Mouse (Mus musculus) olfactory bulb, adult 2 months (tissue): Measurements from ENCODE around the gene Cacna1i. TPM values are rescaled to one million over a fixed set of nuclear protein-coding genes. Genes with fewer than 3 reads are reported as not detected.

ENCODE experiments used
- H3K27ac ChIP-seq: fragments of 200-500 bp; 2 replicates; pipeline ENCODE4 v1.5.1; 2012; ENCODE audit warnings: low read depth, low read length; ENCODE audit not compliant: insufficient read depth
- H3K4me1 ChIP-seq: fragments of 200-500 bp; 2 replicates; pipeline ENCODE4 v1.6.1; 2012; ENCODE audit warnings: low read length; ENCODE audit not compliant: control insufficient read depth, insufficient read depth
- H3K4me3 ChIP-seq: fragments of 200-500 bp; 2 replicates; pipeline ENCODE4 v1.5.1; 2012; ENCODE audit warnings: mild to moderate bottlenecking, low read depth, low read length, moderate library complexity; ENCODE audit not compliant: insufficient read depth
- CTCF ChIP-seq: fragments of 200-500 bp; IDR thresholded peaks from 2 replicates; pipeline ENCODE4 v1.5.1; 2012; ENCODE audit warnings: low read depth, mild to moderate bottlenecking, low read length, moderate library complexity; ENCODE audit not compliant: insufficient read depth
- POLR2A ChIP-seq: fragments of 200-500 bp; IDR thresholded peaks from 2 replicates; pipeline ENCODE4 v1.6.1; 2012; ENCODE audit warnings: mild to moderate bottlenecking, low read depth, low read length, moderate library complexity; ENCODE audit not compliant: insufficient read depth
- WGBS: fragments of 180-500 bp; shearing (Covaris S2); methylation state at CpG from one replicate; pipeline ENCODE4 v1.1.7; 2018; 5-methylcytosine and 5-hydroxymethylcytosine counted together
- polyA plus RNA-seq: library from polyadenylated mRNA; stranded (reverse); fragments of >200 nt; gene quantifications from 2 replicates; pipeline ENCODE4 v1.2.4, GENCODE M21; 2012; ENCODE audit warnings: low replicate concordance; ENCODE audit not compliant: missing spikeins, insufficient read depth, insufficient read length

Gene Cacna1i
- polyA plus RNA-seq, 1 experiment, result not detected

DNA sequence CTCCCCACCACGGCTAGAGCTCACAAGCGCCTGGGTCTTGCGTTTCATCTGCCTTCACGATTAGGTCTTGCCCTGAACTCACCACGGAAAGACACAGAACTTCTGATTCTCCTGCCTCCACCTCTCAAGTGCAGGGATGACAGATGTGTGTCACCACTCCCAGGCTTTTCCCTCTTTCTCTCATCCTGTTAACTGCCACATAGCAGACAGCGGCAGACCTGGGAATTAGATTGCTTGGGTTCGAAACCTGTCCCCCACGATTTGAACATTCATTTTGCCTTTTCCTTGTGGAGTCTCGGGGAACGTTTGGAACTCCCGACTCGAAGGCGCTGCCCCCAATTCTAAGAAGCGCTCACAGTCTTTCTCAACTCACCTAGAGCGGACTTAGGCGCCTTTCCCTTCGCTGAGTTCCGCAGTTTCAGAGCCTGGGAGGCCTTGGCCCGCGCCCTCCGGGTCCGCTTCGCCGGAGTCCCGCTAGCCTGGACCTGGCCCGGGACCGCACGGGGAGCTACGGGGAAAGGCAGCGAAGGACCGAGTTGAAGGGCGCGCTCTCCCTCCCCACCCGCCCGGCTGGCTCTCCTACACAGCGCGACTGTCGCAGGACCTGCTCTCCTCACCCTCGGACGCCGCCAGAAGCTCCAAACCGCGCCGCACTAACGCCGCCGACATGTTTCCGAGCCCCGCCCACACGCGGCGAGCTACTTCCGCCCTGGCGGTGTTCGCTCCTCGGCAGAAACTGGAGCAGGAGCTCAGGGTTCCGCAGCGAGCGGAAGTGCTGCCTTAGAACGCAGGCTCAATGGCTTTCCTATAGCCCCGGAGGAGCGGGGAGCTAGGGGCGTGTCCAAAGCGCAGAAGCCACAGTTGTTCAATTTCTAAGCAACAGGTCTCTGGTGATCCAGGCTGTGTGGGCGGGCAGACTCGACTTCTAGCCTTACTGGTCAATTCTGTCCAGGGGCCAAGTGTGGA lies 23.1 kb upstream of the Cacna1i start, which contains the start of gene Rps19bp1:
Rps19bp1 (minus strand) TSS at position 706 of the 966 bp plus-strand sequence.
- Histone ChIP-seq H3K4me3 (peak within 1 kb of the TSS; percentile 91), H3K4me1 (peaks cover 8% of the 10 kb centered on the region), H3K27ac (peak within 1 kb of the TSS; percentile 6; the same call in 1 of the 2 replicates)
- TF ChIP-seq POLR2A, result peak; percentile 70
- no peak for TF ChIP-seq CTCF
- WGBS, result under 1% methylated on average over 66 of the region's 66 CpGs

DNA sequence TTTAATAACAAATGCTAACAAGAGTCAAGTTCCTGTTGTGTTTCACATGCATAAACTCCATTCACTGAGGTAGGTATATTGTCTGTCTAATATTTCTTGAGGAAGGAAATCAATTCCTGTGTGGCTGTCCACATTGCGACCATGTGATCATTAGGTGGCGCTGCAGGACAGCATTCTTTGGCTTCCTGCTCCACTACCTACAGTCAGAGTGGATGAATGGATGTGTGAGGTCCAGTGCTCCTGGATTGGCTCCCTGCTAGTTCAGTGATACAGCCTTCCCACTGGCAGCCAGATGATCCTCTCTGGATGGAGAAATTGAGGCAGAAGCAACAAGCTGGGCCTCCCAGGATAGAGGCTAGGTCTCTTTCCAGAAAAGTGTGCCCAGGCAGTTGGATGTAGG lies 20.8 kb upstream of the Cacna1i start:
- TF ChIP-seq CTCF (0 out of 2 replicates have a peak, but pooled peaks have one; percentile 7), POLR2A (no peak)
- Histone ChIP-seq H3K4me3 (no peak overlapping the region), H3K27ac (no peak overlapping the region), H3K4me1 (peaks cover 8% of the 10 kb centered on the region)
- 0% methylated on average over 2 of the region's 2 CpGs for WGBS

DNA sequence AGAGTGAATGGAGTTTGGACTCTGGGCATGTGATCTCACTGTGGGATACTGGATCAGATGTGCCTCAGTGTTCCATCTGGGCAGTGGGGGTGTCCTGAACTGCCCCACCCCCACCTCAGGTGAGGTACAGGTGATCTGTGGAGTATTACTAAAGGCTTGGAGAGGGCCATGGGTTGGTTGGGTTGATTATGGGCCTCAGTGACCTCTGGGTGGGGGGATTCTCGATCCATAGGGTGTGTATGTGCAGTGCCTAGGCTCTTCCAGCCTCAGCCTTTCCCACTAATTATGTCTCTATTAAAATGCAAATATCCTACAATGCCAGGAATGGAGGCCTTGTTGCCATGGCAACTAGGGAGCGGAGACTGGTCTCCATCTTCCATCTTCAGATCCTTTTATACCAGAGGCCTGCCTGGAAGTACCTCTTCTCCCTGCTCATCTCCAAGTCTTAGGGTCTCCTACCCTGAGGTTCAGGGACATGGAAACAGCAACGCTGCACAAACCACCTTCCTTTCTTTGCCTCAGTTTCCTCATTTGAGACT lies 15.1 kb upstream of the Cacna1i start:
- H3K27ac ChIP-seq, result no peak overlapping the region
- H3K4me1 ChIP-seq, result peaks cover 7% of the 10 kb centered on the region
- 55% methylated on average over 3 of the region's 3 CpGs for WGBS
- H3K4me3 ChIP-seq, result no peak overlapping the region
- TF ChIP-seq CTCF, result no peak
- TF ChIP-seq POLR2A, result no peak

DNA sequence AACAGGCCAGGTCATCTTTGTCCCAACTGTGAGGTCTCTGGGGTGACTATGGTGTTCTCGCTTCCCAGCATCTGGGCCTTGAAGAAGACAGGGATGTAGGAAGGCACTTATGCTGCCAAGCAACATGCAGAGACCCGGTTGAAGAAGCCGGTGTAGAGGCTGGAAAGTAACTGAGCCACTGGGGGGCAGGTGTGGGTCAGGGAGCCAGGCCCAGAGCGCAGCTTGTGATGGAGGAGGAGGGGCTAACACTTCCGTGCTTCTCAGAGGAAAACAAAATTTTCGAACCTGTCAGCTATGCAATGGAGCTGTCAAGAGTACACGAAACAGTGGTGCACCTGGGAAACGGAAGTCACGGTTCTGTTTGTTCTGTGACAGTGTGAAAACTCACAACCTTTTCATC lies 9.9 kb upstream of the Cacna1i start:
- peaks cover 35% of the 10 kb centered on the region for H3K4me1 ChIP-seq
- H3K27ac ChIP-seq, result peak overlapping the region; percentile 71
- no peak overlapping the region for H3K4me3 ChIP-seq
- TF ChIP-seq CTCF, result peak; percentile 31; the same call in 1 of the 2 replicates
- TF ChIP-seq POLR2A, result no peak
- WGBS, result 25% methylated on average over 9 of the region's 9 CpGs

- Histone ChIP-seq H3K27ac (peak overlapping the region; percentile 98), H3K4me3 (no peak overlapping the region), H3K4me1 (peaks cover 38% of the 10 kb centered on the region)
- no peak for TF ChIP-seq POLR2A
- TF ChIP-seq CTCF, result no peak
- WGBS, result 7% methylated on average over 6 of the region's 6 CpGs
Observed at GRCm38 (mm10) chr15:80277625-80278024, 9.4 kb upstream of the Cacna1i start.

- H3K4me3 ChIP-seq, result peak overlapping the region; percentile 48
- H3K27ac ChIP-seq, result peak overlapping the region; percentile 98
- H3K4me1 ChIP-seq, result peaks cover 44% of the 10 kb centered on the region
- TF ChIP-seq POLR2A (peak; percentile 52; the same call in 1 of the 2 replicates), CTCF (no peak)
- WGBS, result 25% methylated on average over 5 of the region's 5 CpGs
Observed at GRCm38 (mm10) chr15:80278121-80278759, 8.8 kb upstream of the Cacna1i start.

DNA sequence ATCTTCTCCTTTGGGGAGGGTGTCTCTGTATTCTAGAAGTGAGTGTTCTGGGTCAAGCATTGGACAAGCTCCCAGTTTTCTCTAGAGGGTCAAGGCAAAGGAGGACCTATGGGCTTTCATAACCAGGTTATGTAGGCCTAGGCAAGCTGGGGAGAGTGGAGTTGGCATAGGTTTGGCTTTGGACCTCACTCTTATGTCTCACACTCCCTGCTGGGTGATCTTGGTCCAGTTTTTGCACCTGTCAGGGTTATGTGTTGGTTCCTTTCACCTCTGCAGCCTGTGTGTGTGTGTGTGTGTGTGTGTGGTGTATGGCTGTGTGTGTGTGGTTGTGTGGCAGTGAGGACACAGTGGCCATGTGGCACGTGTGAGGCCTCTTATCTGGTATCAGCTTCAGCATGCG lies 8.0 kb upstream of the Cacna1i start:
- TF ChIP-seq POLR2A (no peak), CTCF (no peak)
- Histone ChIP-seq H3K4me3 (peak overlapping the region; percentile 48), H3K4me1 (peaks cover 50% of the 10 kb centered on the region), H3K27ac (peak overlapping the region; percentile 97)
- 37% methylated on average over 2 of the region's 2 CpGs for WGBS

- 20% methylated on average over 6 of the region's 6 CpGs for WGBS
- Histone ChIP-seq H3K4me1 (peaks cover 64% of the 10 kb centered on the region), H3K4me3 (no peak overlapping the region), H3K27ac (no peak overlapping the region)
- TF ChIP-seq CTCF (peak; percentile 34; the same call in 1 of the 2 replicates), POLR2A (no peak)
Observed at GRCm38 (mm10) chr15:80280646-80281045, 6.4 kb upstream of the Cacna1i start.
